Mouse (Mus musculus) embryonic facial prominence, embryonic 12.5 days (tissue): ENCODE measurements at regions not wholly inside any gene's neighbourhood (a gene's known extent, or its start where the extent isn't known, plus 50 kb on each side); places are given as distances from the start of the nearest gene placed in this dataset.

Experiments
- ATAC-seq: fragments of 200-750 bp; cut with Nextera tagmentation; 2 replicates; pipeline ENCODE4 v1.8.0; 2017; ENCODE audit not compliant: insufficient number of reproducible peaks, insufficient read depth, low FRiP score, low TSS enrichment
- H3K27ac ChIP-seq: fragments of 300-500 bp; sonication (generic); 2 replicates; pipeline ENCODE4 v1.5.1; 2016; ENCODE audit warnings: mild to moderate bottlenecking
- H3K27me3 ChIP-seq: fragments of 300-500 bp; sonication (generic); 2 replicates; pipeline ENCODE4 v1.6.1; 2016; ENCODE audit warnings: mild to moderate bottlenecking, moderate library complexity
- H3K36me3 ChIP-seq: fragments of 300-500 bp; sonication (generic); 2 replicates; pipeline ENCODE4 v1.6.1; 2016; ENCODE audit warnings: mild to moderate bottlenecking
- H3K4me1 ChIP-seq: fragments of 300-500 bp; sonication (generic); 2 replicates; pipeline ENCODE4 v1.6.1; 2016
- H3K4me2 ChIP-seq: fragments of 300-500 bp; sonication (generic); replicated peaks from 2 replicates; pipeline ENCODE4 v1.6.1; 2016; ENCODE audit warnings: mild to moderate bottlenecking, moderate library complexity
- H3K4me3 ChIP-seq: fragments of 300-500 bp; sonication (generic); 2 replicates; pipeline ENCODE4 v1.5.1; 2016; ENCODE audit warnings: mild to moderate bottlenecking
- H3K9ac ChIP-seq: fragments of 300-500 bp; sonication (generic); 2 replicates; pipeline ENCODE4 v1.6.1; 2016; ENCODE audit warnings: mild to moderate bottlenecking, moderate library complexity
- H3K9me3 ChIP-seq: fragments of 300-500 bp; sonication (generic); 2 replicates; pipeline ENCODE4 v1.6.1; 2016; ENCODE audit warnings: mild to moderate bottlenecking, moderate library complexity
- WGBS: fragments of 180-500 bp; shearing (Covaris S2); methylation state at CpG from one replicate; pipeline ENCODE4 v1.1.7; 2016; 5-methylcytosine and 5-hydroxymethylcytosine counted together

DNA sequence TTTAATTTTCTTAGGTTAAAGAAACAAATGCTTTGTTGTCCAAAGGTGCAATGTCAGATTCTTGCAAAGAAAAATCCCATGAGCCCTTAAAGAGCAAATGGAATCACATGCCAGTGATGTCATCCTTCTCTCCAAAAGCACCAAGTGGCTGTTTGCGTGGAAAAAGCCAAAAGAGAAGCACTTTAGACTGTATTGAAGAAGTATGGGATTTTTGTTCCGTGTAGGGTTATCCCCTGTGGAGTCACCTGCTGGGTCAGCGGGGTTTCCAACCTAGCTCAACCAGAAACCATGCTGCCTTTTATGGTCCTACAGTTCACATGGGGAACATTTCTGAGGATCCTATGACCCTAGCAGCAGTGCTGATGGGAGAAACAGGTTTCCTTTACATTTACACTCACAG is 1213.5 kb upstream of the Lrrc6 start:
- no peak for ATAC-seq
- Histone ChIP-seq H3K9me3 (no peaks in the 10 kb centered on the region), H3K9ac (no peak overlapping the region), H3K27me3 (no peaks in the 10 kb centered on the region), H3K4me1 (no peaks in the 10 kb centered on the region), H3K36me3 (no peaks in the 10 kb centered on the region), H3K27ac (no peak overlapping the region), H3K4me2 (no peak overlapping the region), H3K4me3 (no peak overlapping the region)
- WGBS = 75% methylated on average over 3 of the region's 3 CpGs

DNA sequence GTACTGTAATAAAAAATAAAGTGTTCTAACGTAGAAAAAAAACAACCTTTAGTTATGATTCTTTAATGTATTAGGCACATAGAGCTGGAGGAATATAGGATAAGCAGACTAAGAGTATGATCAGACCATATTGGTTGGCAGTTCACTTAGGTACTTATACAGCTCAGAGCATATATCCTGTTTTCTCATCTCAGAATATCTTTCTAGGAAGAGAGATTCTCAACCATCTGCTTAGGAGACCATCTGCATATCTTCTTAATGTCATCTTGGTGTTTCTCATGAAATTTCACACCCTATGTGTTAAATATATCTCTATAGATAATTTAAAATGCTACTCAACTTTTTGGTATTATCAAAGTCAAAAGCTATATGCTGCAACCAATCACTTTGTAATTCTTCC is 1185.4 kb upstream of the Lrrc6 start:
- WGBS = 60% methylated on average over 1 of the region's 1 CpGs
- Histone ChIP-seq H3K9me3 (no peaks in the 10 kb centered on the region), H3K4me3 (no peak overlapping the region), H3K9ac (no peak overlapping the region), H3K27me3 (no peaks in the 10 kb centered on the region), H3K4me1 (no peaks in the 10 kb centered on the region), H3K4me2 (no peak overlapping the region), H3K27ac (no peak overlapping the region), H3K36me3 (no peaks in the 10 kb centered on the region)
- no peak for ATAC-seq

GRCm38 (mm10) chr15:67673276-67673675 is 1172.6 kb upstream of the Lrrc6 start:
- no peaks in the 10 kb centered on the region for H3K4me1 ChIP-seq
- no peaks in the 10 kb centered on the region for H3K36me3 ChIP-seq
- 96% methylated on average over 2 of the region's 2 CpGs for WGBS
- no peak for ATAC-seq
- no peak overlapping the region for H3K27ac ChIP-seq
- H3K27me3 ChIP-seq = no peaks in the 10 kb centered on the region
- no peak overlapping the region for H3K4me3 ChIP-seq
- H3K4me2 ChIP-seq = no peak overlapping the region
- no peak overlapping the region for H3K9ac ChIP-seq
- no peaks in the 10 kb centered on the region for H3K9me3 ChIP-seq

DNA sequence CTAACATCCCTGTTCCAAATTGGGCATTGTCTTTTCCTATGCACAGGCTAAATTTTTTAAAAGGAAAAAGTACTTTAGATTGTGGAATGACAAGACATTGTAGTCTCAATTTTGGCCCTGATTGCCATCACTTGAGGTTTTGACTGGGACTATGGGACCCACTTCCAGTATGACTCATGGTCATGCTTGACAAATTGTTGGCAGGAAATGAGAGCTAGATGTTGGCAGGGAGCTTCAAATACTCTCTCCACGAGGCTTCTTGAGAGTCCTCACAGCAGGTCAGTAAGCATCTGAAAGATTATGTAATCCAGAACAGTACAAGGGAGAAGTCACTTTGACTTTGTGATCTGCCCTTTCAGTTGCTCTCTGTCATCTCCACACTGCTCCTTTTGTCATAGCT is 1135.4 kb upstream of the Lrrc6 start:
- no peaks in the 10 kb centered on the region for H3K4me1 ChIP-seq
- WGBS = 60% methylated on average over 1 of the region's 1 CpGs

DNA sequence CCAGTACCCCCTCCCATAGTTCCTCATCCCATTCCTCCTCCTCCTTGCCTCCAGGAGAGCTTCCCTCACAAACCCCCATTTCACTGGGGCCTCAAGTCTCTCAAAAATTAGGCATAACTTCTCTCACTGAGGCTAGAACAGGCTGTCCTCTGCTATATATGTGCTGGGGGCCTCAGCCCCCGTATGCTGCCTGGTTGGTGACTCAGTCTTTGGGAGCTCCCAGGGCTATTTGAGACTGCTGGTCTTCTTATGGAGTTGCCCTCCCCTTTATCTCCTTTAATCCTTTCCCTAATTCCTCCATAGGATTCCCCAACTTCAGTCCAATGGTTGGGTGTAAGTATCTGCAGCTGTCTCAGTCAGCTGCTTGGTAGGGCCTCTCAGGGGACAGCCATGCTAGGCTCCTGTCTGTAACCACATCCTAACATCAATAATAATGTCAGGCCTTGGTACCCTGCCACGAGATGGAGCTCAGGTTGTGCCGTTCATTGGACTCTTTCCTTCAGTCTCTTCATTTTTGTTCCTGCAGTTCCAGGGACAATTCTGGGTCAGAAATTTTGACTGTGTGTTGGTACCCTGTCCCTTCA is 1126.1 kb upstream of the Lrrc6 start:
- H3K9me3 ChIP-seq = 0 out of 2 replicates have a peak, but pooled peaks cover 1% of the 10 kb centered on the region
- no peak for ATAC-seq
- H3K9ac ChIP-seq = no peak overlapping the region
- no peaks in the 10 kb centered on the region for H3K4me1 ChIP-seq
- no peak overlapping the region for H3K4me2 ChIP-seq
- no peak overlapping the region for H3K4me3 ChIP-seq
- 75% methylated on average over 3 of the region's 3 CpGs for WGBS
- H3K27ac ChIP-seq = no peak overlapping the region
- no peaks in the 10 kb centered on the region for H3K36me3 ChIP-seq
- H3K27me3 ChIP-seq = no peaks in the 10 kb centered on the region

More for the DNA sequence above, 1135.4 kb upstream of the Lrrc6 start:
- Histone ChIP-seq H3K4me2 (no peak overlapping the region), H3K36me3 (no peaks in the 10 kb centered on the region), H3K27ac (no peak overlapping the region), H3K9ac (no peak overlapping the region), H3K27me3 (no peaks in the 10 kb centered on the region), H3K9me3 (no peaks in the 10 kb centered on the region), H3K4me3 (no peak overlapping the region)
- no peak for ATAC-seq

- Histone ChIP-seq H3K4me3 (no peak overlapping the region), H3K4me1 (no peaks in the 10 kb centered on the region), H3K9ac (no peak overlapping the region), H3K27ac (no peak overlapping the region), H3K9me3 (no peaks in the 10 kb centered on the region), H3K4me2 (no peak overlapping the region), H3K27me3 (no peaks in the 10 kb centered on the region), H3K36me3 (no peaks in the 10 kb centered on the region)
- ATAC-seq = no peak
- WGBS = 73% methylated on average over 3 of the region's 3 CpGs
Measured at GRCm38 (mm10) chr15:67611896-67612295, 1111.2 kb upstream of the Lrrc6 start.

- Histone ChIP-seq H3K4me2 (no peak overlapping the region), H3K9ac (no peak overlapping the region), H3K27me3 (no peaks in the 10 kb centered on the region), H3K4me1 (no peaks in the 10 kb centered on the region), H3K36me3 (no peaks in the 10 kb centered on the region), H3K9me3 (no peaks in the 10 kb centered on the region), H3K27ac (no peak overlapping the region), H3K4me3 (no peak overlapping the region)
- ATAC-seq = no peak
- 74% methylated on average over 4 of the region's 4 CpGs for WGBS
Measured at GRCm38 (mm10) chr15:67598426-67598825, 1097.7 kb upstream of the Lrrc6 start.

DNA sequence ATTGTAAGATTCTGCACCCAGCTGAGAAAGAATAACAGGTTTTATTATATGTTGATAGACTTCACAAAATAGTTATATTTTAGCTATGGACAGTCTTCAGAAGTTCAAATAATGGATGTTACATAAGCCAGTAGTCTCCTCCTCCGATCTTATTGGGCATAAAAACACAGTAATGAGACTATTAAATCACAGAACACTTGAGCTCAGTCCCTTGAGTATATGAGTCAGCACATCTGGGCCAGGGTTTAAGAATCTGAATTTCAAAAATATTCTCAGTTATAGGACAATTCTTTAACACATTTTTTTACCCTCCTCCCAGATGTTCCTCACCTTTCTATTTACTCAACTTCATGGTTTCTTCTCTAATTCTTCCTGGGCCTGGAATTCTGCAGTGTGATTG is 1075.9 kb upstream of the Lrrc6 start:
- Histone ChIP-seq H3K4me3 (no peak overlapping the region), H3K36me3 (no peaks in the 10 kb centered on the region), H3K27ac (no peak overlapping the region), H3K27me3 (no peaks in the 10 kb centered on the region), H3K4me2 (no peak overlapping the region), H3K9me3 (no peaks in the 10 kb centered on the region), H3K4me1 (no peaks in the 10 kb centered on the region), H3K9ac (no peak overlapping the region)
- WGBS = 57% methylated on average over 1 of the region's 1 CpGs
- no peak for ATAC-seq

DNA sequence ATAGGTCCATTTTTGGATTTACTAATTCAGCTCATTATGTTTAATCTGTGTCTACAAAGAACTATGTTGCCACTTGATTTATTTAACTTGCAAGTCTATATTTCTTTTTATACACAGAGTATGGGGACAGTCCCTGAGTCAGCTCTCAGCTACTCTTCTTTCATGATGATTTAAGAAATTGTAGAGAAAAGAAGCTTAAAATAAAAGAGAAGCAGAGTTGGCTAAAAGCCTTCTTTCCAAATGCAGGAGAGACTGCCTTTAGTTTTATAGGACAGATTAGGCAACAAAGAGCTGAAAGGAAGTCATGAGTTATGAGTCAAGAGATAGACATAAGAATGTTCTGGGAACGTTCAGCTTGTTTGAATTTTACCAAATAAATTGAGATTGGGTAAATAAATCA is 1070.9 kb upstream of the Lrrc6 start:
- no peak for ATAC-seq
- no peaks in the 10 kb centered on the region for H3K4me1 ChIP-seq

DNA sequence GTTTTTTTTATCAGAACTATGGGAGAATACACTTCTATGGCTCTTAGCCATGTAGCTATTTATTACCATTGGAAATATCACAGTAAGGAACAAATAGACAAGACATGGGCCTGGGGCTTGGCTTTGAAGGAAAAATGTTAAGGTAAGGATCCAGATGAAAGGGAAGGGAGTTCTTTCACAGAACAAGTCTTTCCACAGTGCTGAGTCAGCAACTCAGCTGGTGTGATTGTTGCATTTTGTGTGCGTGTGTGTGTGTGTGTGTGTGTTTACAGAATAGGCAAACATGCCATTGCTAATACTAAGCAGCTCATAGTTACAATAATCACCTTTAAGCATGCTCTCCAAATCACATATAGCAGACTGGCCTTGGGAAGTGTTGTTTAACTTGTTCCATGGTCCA is 1056.6 kb upstream of the Lrrc6 start:
- no peak for ATAC-seq
- no peak overlapping the region for H3K4me2 ChIP-seq
- H3K27me3 ChIP-seq = no peaks in the 10 kb centered on the region
- no peak overlapping the region for H3K4me3 ChIP-seq
- no peaks in the 10 kb centered on the region for H3K9me3 ChIP-seq
- no peaks in the 10 kb centered on the region for H3K36me3 ChIP-seq
- WGBS = 78% methylated on average over 1 of the region's 1 CpGs
- no peak overlapping the region for H3K9ac ChIP-seq
- H3K27ac ChIP-seq = no peak overlapping the region
- H3K4me1 ChIP-seq = no peaks in the 10 kb centered on the region

More for the DNA sequence above, 1070.9 kb upstream of the Lrrc6 start:
- Histone ChIP-seq H3K36me3 (no peaks in the 10 kb centered on the region), H3K27me3 (no peaks in the 10 kb centered on the region), H3K9me3 (no peaks in the 10 kb centered on the region), H3K4me3 (no peak overlapping the region), H3K27ac (no peak overlapping the region), H3K9ac (no peak overlapping the region), H3K4me2 (no peak overlapping the region)
- 78% methylated on average over 1 of the region's 1 CpGs for WGBS

DNA sequence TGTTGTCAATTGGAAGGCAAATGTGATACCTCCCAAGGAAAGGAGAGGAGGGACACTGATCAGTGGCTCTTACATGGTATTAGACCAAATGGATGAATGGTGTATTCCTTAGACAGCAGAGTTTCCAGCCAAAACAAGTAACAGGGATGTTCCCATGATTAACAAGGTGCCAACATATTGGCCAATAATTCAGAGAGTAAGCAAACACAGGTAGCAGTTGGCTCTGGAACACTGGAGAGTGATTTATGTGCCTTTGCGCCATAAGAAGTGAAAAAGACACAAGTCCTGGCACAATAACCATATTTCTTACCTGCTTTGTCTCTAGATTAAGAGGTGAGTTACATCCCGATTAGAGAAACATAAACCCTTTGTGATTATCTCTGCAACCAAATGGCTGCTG is 1051.2 kb upstream of the Lrrc6 start:
- Histone ChIP-seq H3K27me3 (no peaks in the 10 kb centered on the region), H3K4me1 (no peaks in the 10 kb centered on the region), H3K36me3 (no peaks in the 10 kb centered on the region), H3K9me3 (no peaks in the 10 kb centered on the region), H3K9ac (no peak overlapping the region), H3K27ac (no peak overlapping the region), H3K4me2 (no peak overlapping the region), H3K4me3 (no peak overlapping the region)
- 85% methylated on average over 2 of the region's 2 CpGs for WGBS
- ATAC-seq = no peak

GRCm38 (mm10) chr15:67546896-67547400 is 1046.2 kb upstream of the Lrrc6 start:
- ATAC-seq = no peak
- Histone ChIP-seq H3K36me3 (no peaks in the 10 kb centered on the region), H3K9me3 (no peaks in the 10 kb centered on the region), H3K4me3 (no peak overlapping the region), H3K27ac (no peak overlapping the region), H3K27me3 (no peaks in the 10 kb centered on the region), H3K9ac (no peak overlapping the region), H3K4me2 (no peak overlapping the region), H3K4me1 (no peaks in the 10 kb centered on the region)
- 71% methylated on average over 1 of the region's 1 CpGs for WGBS

- Histone ChIP-seq H3K9me3 (no peaks in the 10 kb centered on the region), H3K4me2 (no peak overlapping the region), H3K9ac (no peak overlapping the region), H3K27ac (no peak overlapping the region), H3K4me3 (no peak overlapping the region), H3K27me3 (no peaks in the 10 kb centered on the region), H3K36me3 (no peaks in the 10 kb centered on the region), H3K4me1 (no peaks in the 10 kb centered on the region)
- ATAC-seq = no peak
- WGBS = 86% methylated on average over 6 of the region's 6 CpGs
Measured at GRCm38 (mm10) chr15:67545745-67546144, 1045.0 kb upstream of the Lrrc6 start.
